In genomic region chr3:84851801-84852200, GRCm38 (mm10) we compare ENCODE assay signal across 11 mouse cellular contexts.
"Had no signal": no experiment of that assay in that cellular context is flagged by ENCODE, and none has a peak within 500 bp of the region (broad histone marks: within the 10 kb centered on the region; RNA-seq: fewer than 3 reads in every experiment).

No protein-coding gene starts in this region.

- H3K27me3 ChIP-seq: liver, embryonic 13.5 days had no signal

- H3K36me3 ChIP-seq: liver, embryonic 13.5 days had no signal

- H3K27ac ChIP-seq: left cerebral cortex, adult 2 months; liver, embryonic 13.5 days had no signal

- H3K9me3 ChIP-seq: liver, embryonic 13.5 days had no signal

- H3K9ac ChIP-seq: liver, embryonic 13.5 days had no signal

- H3K4me2 ChIP-seq: liver, embryonic 13.5 days; midbrain, embryonic 11.5 days had no signal

- H3K4me3 ChIP-seq: left cerebral cortex, adult 2 months; liver, embryonic 13.5 days had no signal

- DNase-seq: kidney, adult 9 months; kidney, postnatal 10 days; layer of hippocampus, postnatal 36 days; liver, embryonic 13.5 days; lung, adult 2 months; midbrain, embryonic 14.5 days; thymus, adult 2 months; thymus, postnatal 14 days; thymus, postnatal 4 days had no signal
